ENCODE assay signal across 34 mouse cellular contexts in genomic region chr7:127139100-127139499, GRCm38 (mm10). TPM values are rescaled to one million over a fixed set of nuclear protein-coding genes. Genes with fewer than 3 reads are reported as not detected.
DNase-seq lines count a peak whose midpoint lies in the region; ATAC-seq and TF ChIP-seq lines count a peak whose summit lies in the region.
"Had no signal": no experiment of that assay in that cellular context is flagged by ENCODE, and none has a peak within 500 bp of the region (broad histone marks: within the 10 kb centered on the region; RNA-seq: fewer than 3 reads in every experiment).

No protein-coding gene starts in this region.

- peak; percentile 39; the same call in 1 of the 2 replicates for ATAC-seq in erythroid progenitor cell, adult 5-6 weeks (replicated peaks; ENCODE audit: low FRiP score, poor library complexity, severe bottlenecking)
- ATAC-seq in liver, embryonic 14.5 days (ENCODE audit: insufficient read depth) = peak; percentile 68
- ATAC-seq: forebrain, postnatal 0 days; hindbrain, postnatal 0 days; intestine, postnatal 0 days; midbrain, embryonic 15.5 days; Patski had no signal

- peak overlapping the region; percentile 59 for H3K4me2 ChIP-seq in liver, embryonic 14.5 days (ENCODE audit: low read depth)
- H3K4me2 ChIP-seq: embryonic facial prominence, embryonic 13.5 days; heart, embryonic 13.5 days; limb, embryonic 12.5 days; midbrain, embryonic 15.5 days; neural tube, embryonic 13.5 days had no signal

- H3K4me3 ChIP-seq in liver, embryonic 14.5 days (ENCODE audit: insufficient read depth in 1 of 2, low read depth in 2 of 2, low read length in 2 of 2) = peak overlapping the region in 1 of 2 experiments; percentile 10; a peak in 1 of 4 replicates
- H3K4me3 ChIP-seq: embryonic facial prominence, embryonic 13.5 days; heart, adult 2 months; heart, embryonic 13.5 days; limb, embryonic 12.5 days; megakaryocyte, embryonic 14.5 days; midbrain, embryonic 15.5 days; myocyte; neural tube, embryonic 13.5 days had no signal

- peak; percentile 70 for TF ChIP-seq EP300 in liver, embryonic 14.5 days (IDR thresholded peaks at IDR 0.05; ENCODE audit: low read depth)

- peak overlapping the region; percentile 40 for H3K9ac ChIP-seq in liver, embryonic 14.5 days (replicated peaks)
- H3K9ac ChIP-seq: embryonic facial prominence, embryonic 13.5 days; forebrain, postnatal 0 days; heart, embryonic 13.5 days; limb, embryonic 12.5 days; midbrain, embryonic 15.5 days; neural tube, embryonic 13.5 days had no signal

- TF ChIP-seq CTCF in liver, embryonic 14.5 days (IDR thresholded peaks at IDR 0.05; ENCODE audit: low read depth) = no peak

- peak overlapping the region; percentile 65 for H3K27ac ChIP-seq in liver, embryonic 14.5 days
- H3K27ac ChIP-seq: embryonic facial prominence, embryonic 13.5 days; heart, adult 2 months; heart, embryonic 13.5 days; hindbrain, postnatal 0 days; limb, embryonic 12.5 days; midbrain, embryonic 15.5 days; neural tube, embryonic 13.5 days had no signal

- DNase-seq in MEL-GATA-1-ER (ENCODE audit: extremely low read depth, low read depth) = peak; percentile 76
- DNase-seq in liver, embryonic 14.5 days (ENCODE audit: low read depth in 3 of 3, low spot score in 3 of 3) = peak; percentile 48 to 66 (median 49)
- DNase-seq in thymus, postnatal 14 days = no peak
- no peak for DNase-seq in right cerebral cortex, postnatal 4 days
- DNase-seq in layer of hippocampus, adult 18-20 months (ENCODE audit: low spot score in 2 of 2) = no peak
- DNase-seq in gastrocnemius, postnatal 4 days (ENCODE audit: low spot score in 2 of 2) = no peak
- DNase-seq: adrenal gland, adult 2 months; cerebellum, adult 8-10 months; cerebellum, postnatal 36 days; embryo, embryonic 11 days; forebrain, postnatal 0 days; gastrocnemius, postnatal 25 days; heart, adult 2 months; heart, postnatal 14 days; lung, adult 2 months; lung, postnatal 14 days; retina, postnatal 1 day; right cerebral cortex, postnatal 25 days had no signal

- WGBS in liver, embryonic 14.5 days (ENCODE audit: insufficient replicate concordance) = 19% methylated on average over 7 of the region's 7 CpGs

- H3K27me3 ChIP-seq in liver, embryonic 14.5 days (ENCODE audit: control insufficient read depth, insufficient read depth, low read length) = no peaks in the 10 kb centered on the region
- H3K27me3 ChIP-seq: embryonic facial prominence, embryonic 13.5 days; heart, embryonic 13.5 days; megakaryocyte, embryonic 14.5 days; midbrain, embryonic 15.5 days; neural tube, embryonic 13.5 days; Patski had no signal

- no peaks in the 10 kb centered on the region for H3K36me3 ChIP-seq in liver, embryonic 14.5 days (replicated peaks; ENCODE audit: control insufficient read depth, insufficient read depth, low read depth)
- H3K36me3 ChIP-seq: embryonic facial prominence, embryonic 13.5 days; heart, embryonic 13.5 days; limb, embryonic 12.5 days; midbrain, embryonic 15.5 days; neural tube, embryonic 13.5 days had no signal

- H3K4me1 ChIP-seq in liver, embryonic 14.5 days (replicated peaks; ENCODE audit: control insufficient read depth in 2 of 2, insufficient read depth in 2 of 2, low read length in 1 of 2) = peaks cover 31 to 64% of the 10 kb centered on the region in 2 experiments
- H3K4me1 ChIP-seq: embryonic facial prominence, embryonic 13.5 days; limb, embryonic 12.5 days; midbrain, embryonic 15.5 days; neural tube, embryonic 13.5 days had no signal

- H3K9me3 ChIP-seq in liver, embryonic 14.5 days (ENCODE audit: control insufficient read depth, low read length) = no peaks in the 10 kb centered on the region
- H3K9me3 ChIP-seq: embryonic facial prominence, embryonic 13.5 days; heart, embryonic 13.5 days; limb, embryonic 12.5 days; megakaryocyte, embryonic 14.5 days; midbrain, embryonic 15.5 days; neural tube, embryonic 13.5 days had no signal

RNA-seq across cellular contexts. Expression of gene Spn, which starts 1.5 kb away (rescaled TPM):
- total RNA-seq in erythroid progenitor cell, adult 5-6 weeks (2015; ENCODE audit: low replicate concordance) = 16.2 and 30.2 TPM in 2 replicates
- 30.8 and 32.0 TPM in 2 replicates for total RNA-seq in erythroid progenitor cell, adult 5-6 weeks (2017; ENCODE audit: low replicate concordance)
- 8.0 and 10.8 TPM in 2 replicates for polyA plus RNA-seq in liver, embryonic 14.5 days (2012; rRNA removed)
- polyA plus RNA-seq in liver, embryonic 14.5 days (2014; fragmentation: Nextera tagmentation; extraction: Ambion mirVana) = 7.9 and 8.0 TPM in 2 replicates
- under 1 TPM; 0.25 to 0.30 TPM for total RNA-seq in layer of hippocampus, adult 18-20 months (2021)
- under 1 TPM; 0.54 to 0.91 TPM for total RNA-seq in gastrocnemius, postnatal 4 days (2021)
- polyA plus RNA-seq: limb, embryonic 12.5 days had no signal

RNA-seq across cellular contexts. Expression of gene Qprt, which starts 17.1 kb away (rescaled TPM):
- not detected in 2 replicates for total RNA-seq in erythroid progenitor cell, adult 5-6 weeks (2015; ENCODE audit: low replicate concordance)
- 1.8 TPM in 1 of 2 replicates, not detected in the other for total RNA-seq in erythroid progenitor cell, adult 5-6 weeks (2017; ENCODE audit: low replicate concordance)
- 35.6 and 35.9 TPM in 2 replicates for polyA plus RNA-seq in liver, embryonic 14.5 days (2012; rRNA removed)
- 48.6 and 49.2 TPM in 2 replicates for polyA plus RNA-seq in liver, embryonic 14.5 days (2014; fragmentation: Nextera tagmentation; extraction: Ambion mirVana)
- total RNA-seq in layer of hippocampus, adult 18-20 months (2021) = under 1 TPM; 0.20 to 0.50 TPM
- 1 to 10 TPM; 4.6 to 5.2 TPM for total RNA-seq in gastrocnemius, postnatal 4 days (2021)
- total RNA-seq: heart, adult 2 months; heart, postnatal 14 days had no signal
- polyA plus RNA-seq: C2C12, Patski had no signal

RNA-seq across cellular contexts. Expression of gene AI467606, which starts 47.9 kb away (rescaled TPM):
- 18.0 and 25.9 TPM in 2 replicates for total RNA-seq in erythroid progenitor cell, adult 5-6 weeks (2015; ENCODE audit: low replicate concordance)
- total RNA-seq in erythroid progenitor cell, adult 5-6 weeks (2017; ENCODE audit: low replicate concordance) = 10.5 and 12.7 TPM in 2 replicates
- polyA plus RNA-seq in liver, embryonic 14.5 days (2012; rRNA removed) = 5.3 and 6.4 TPM in 2 replicates
- 7.6 and 8.5 TPM in 2 replicates for polyA plus RNA-seq in liver, embryonic 14.5 days (2014; fragmentation: Nextera tagmentation; extraction: Ambion mirVana)
- total RNA-seq in layer of hippocampus, adult 18-20 months (2021) = 1 to 10 TPM in 1 of 2 experiments, under 1 TPM in 1; 0.84 to 1.6 TPM
- total RNA-seq in gastrocnemius, postnatal 4 days (2021) = 1 to 10 TPM; 1.3 to 1.8 TPM

RNA-seq across cellular contexts. Expression of gene Zg16, which starts 52.0 kb away (rescaled TPM):
- total RNA-seq in erythroid progenitor cell, adult 5-6 weeks (2015; ENCODE audit: low replicate concordance) = 3.6 and 9.2 TPM in 2 replicates
- 1.2 and 6.0 TPM in 2 replicates for total RNA-seq in erythroid progenitor cell, adult 5-6 weeks (2017; ENCODE audit: low replicate concordance)
- 0.08 and 0.11 TPM in 2 replicates for polyA plus RNA-seq in liver, embryonic 14.5 days (2012; rRNA removed)
- polyA plus RNA-seq in liver, embryonic 14.5 days (2014; fragmentation: Nextera tagmentation; extraction: Ambion mirVana) = not detected in 2 replicates
- total RNA-seq in layer of hippocampus, adult 18-20 months (2021) = not detected
- total RNA-seq in gastrocnemius, postnatal 4 days (2021) = under 1 TPM in 1 of 2 experiments, not detected in 1; 0.47 TPM
- total RNA-seq: adrenal gland, adult 2 months; forebrain, postnatal 0 days; gastrocnemius, postnatal 25 days; heart, adult 2 months; heart, postnatal 14 days; hindbrain, postnatal 0 days; layer of hippocampus, postnatal 25 days; left cerebral cortex, postnatal 10 days had no signal
- polyA plus RNA-seq: C2C12; embryonic facial prominence, embryonic 13.5 days; forebrain, postnatal 0 days; heart, adult 2 months; heart, embryonic 13.5 days; hindbrain, embryonic 11.5 days; hindbrain, postnatal 0 days; kidney, embryonic 16.5 days; limb, embryonic 12.5 days; midbrain, embryonic 15.5 days; myocyte; neural tube, embryonic 13.5 days; Patski had no signal

RNA-seq across cellular contexts. Expression of gene Cd2bp2, which starts 56.8 kb away (rescaled TPM):
- total RNA-seq in erythroid progenitor cell, adult 5-6 weeks (2015; ENCODE audit: low replicate concordance) = 18.7 and 25.2 TPM in 2 replicates
- total RNA-seq in erythroid progenitor cell, adult 5-6 weeks (2017; ENCODE audit: low replicate concordance) = 43.6 and 63.3 TPM in 2 replicates
- 17.6 and 27.6 TPM in 2 replicates for polyA plus RNA-seq in liver, embryonic 14.5 days (2012; rRNA removed)
- polyA plus RNA-seq in liver, embryonic 14.5 days (2014; fragmentation: Nextera tagmentation; extraction: Ambion mirVana) = 17.4 and 18.4 TPM in 2 replicates
- 100 to 1,000 TPM in 1 of 2 experiments, 10 to 100 TPM in 1; 87.8 to 105 TPM for total RNA-seq in layer of hippocampus, adult 18-20 months (2021)
- total RNA-seq in gastrocnemius, postnatal 4 days (2021) = 10 to 100 TPM; 47.4 to 55.9 TPM

Comparison
In these comparisons a context has a peak if more than half of its experiments do, and no peak if none do; other contexts are left out.
1. DNase-seq: peak in MEL-GATA-1-ER (single experiment) and liver, embryonic 14.5 days (3 of 3); none in thymus, postnatal 14 days (single experiment), right cerebral cortex, postnatal 4 days (single experiment), layer of hippocampus, adult 18-20 months (0 of 2) and gastrocnemius, postnatal 4 days (0 of 2).
2. RNA of gene Spn, which starts 1.5 kb away (total RNA-seq): 16.2 to 32.0 TPM in erythroid progenitor cell, adult 5-6 weeks; 0.54 to 0.91 TPM in gastrocnemius, postnatal 4 days and 0.25 to 0.30 TPM in layer of hippocampus, adult 18-20 months; every median in the first group is over 4 times any median in the second.
3. RNA of gene AI467606, which starts 47.9 kb away (total RNA-seq): 10.5 to 25.9 TPM in erythroid progenitor cell, adult 5-6 weeks; 1.3 to 1.8 TPM in gastrocnemius, postnatal 4 days and 0.84 to 1.6 TPM in layer of hippocampus, adult 18-20 months; every median in the first group is over 4 times any median in the second.